Mouse (Mus musculus): Measurements from ENCODE around the gene Cdkal1. TPM values are rescaled to one million over a fixed set of nuclear protein-coding genes. Genes with fewer than 3 reads are reported as not detected.

The Cdkal1 gene
- polyA plus RNA-seq, 1 experiment = 5.6 TPM

- Histone ChIP-seq H3K27me3 (ENCODE audit: control insufficient read depth, insufficient read depth, insufficient read length) (no peaks in the 10 kb centered on the region), H3ac (ENCODE audit: control insufficient read depth, insufficient read length) (no peak overlapping the region), H3K4me2 (ENCODE audit: low read depth) (no peak overlapping the region), H3K4me3 (no peak overlapping the region), H3K79me2 (ENCODE audit: control insufficient read depth, insufficient read depth) (no peaks in the 10 kb centered on the region), H3K36me3 (ENCODE audit: control insufficient read depth, insufficient read depth) (no peaks in the 10 kb centered on the region)
- TF ChIP-seq POLR2AphosphoS2 (IDR thresholded peaks at IDR 0.05; ENCODE audit: insufficient read length, low read depth) (no peak), TCF12 (IDR thresholded peaks at IDR 0.05; ENCODE audit: insufficient read depth, poor library complexity, severe bottlenecking) (no peak), MYOG (IDR thresholded peaks at IDR 0.05; ENCODE audit: control insufficient read depth in 1 of 3, insufficient read depth in 1 of 3, insufficient read length in 2 of 3, low read depth in 2 of 3) (no peak), TCF3 (IDR thresholded peaks at IDR 0.05; ENCODE audit: insufficient read length, low read depth) (no peak)
Observed at GRCm38 (mm10) chr13:29320421-29320820, 535.1 kb downstream of the Cdkal1 start.

GRCm38 (mm10) chr13:29317703-29318102 is 537.8 kb downstream of the Cdkal1 start:
- Histone ChIP-seq H3K4me2 (ENCODE audit: low read depth) (no peak overlapping the region), H3K79me2 (ENCODE audit: control insufficient read depth, insufficient read depth) (no peaks in the 10 kb centered on the region), H3K27me3 (ENCODE audit: control insufficient read depth, insufficient read depth, insufficient read length) (no peaks in the 10 kb centered on the region), H3K4me3 (no peak overlapping the region), H3ac (ENCODE audit: control insufficient read depth, insufficient read length) (no peak overlapping the region), H3K36me3 (ENCODE audit: control insufficient read depth, insufficient read depth) (no peaks in the 10 kb centered on the region)
- TF ChIP-seq POLR2AphosphoS2 (IDR thresholded peaks at IDR 0.05; ENCODE audit: insufficient read length, low read depth) (no peak), TCF12 (IDR thresholded peaks at IDR 0.05; ENCODE audit: insufficient read depth, poor library complexity, severe bottlenecking) (no peak)

- H3K4me2 ChIP-seq (ENCODE audit: low read depth) = no peak overlapping the region
- no peak overlapping the region for H3ac ChIP-seq (ENCODE audit: control insufficient read depth, insufficient read length)
- no peaks in the 10 kb centered on the region for H3K36me3 ChIP-seq (ENCODE audit: control insufficient read depth, insufficient read depth)
- H3K4me3 ChIP-seq = no peak overlapping the region
- no peak for TF ChIP-seq MYOG (IDR thresholded peaks at IDR 0.05; ENCODE audit: control insufficient read depth in 1 of 3, insufficient read depth in 1 of 3, insufficient read length in 2 of 3, low read depth in 2 of 3)
- TF ChIP-seq POLR2A (IDR thresholded peaks at IDR 0.05; ENCODE audit: insufficient read length, low read depth) = no peak
- TF ChIP-seq SRF (IDR thresholded peaks at IDR 0.05; ENCODE audit: control insufficient read depth, insufficient read length, low read depth) = no peak
- no peak for TF ChIP-seq E2F4 (IDR thresholded peaks at IDR 0.05; ENCODE audit: insufficient read depth)
- TF ChIP-seq CEBPB (IDR thresholded peaks at IDR 0.05; ENCODE audit: insufficient read depth, poor library complexity, severe bottlenecking) = no peak
- no peak for TF ChIP-seq REST (IDR thresholded peaks at IDR 0.05; ENCODE audit: insufficient read depth, insufficient read length)
- TF ChIP-seq USF1 (IDR thresholded peaks at IDR 0.05; ENCODE audit: low read depth) = no peak
- TF ChIP-seq MYOD1 (IDR thresholded peaks at IDR 0.05; ENCODE audit: control insufficient read depth in 1 of 3, insufficient read length in 2 of 3, low read depth in 2 of 3) = no peak
- TF ChIP-seq MAX (IDR thresholded peaks at IDR 0.05; ENCODE audit: low read depth) = no peak
- TF ChIP-seq TCF3 (IDR thresholded peaks at IDR 0.05; ENCODE audit: insufficient read length, low read depth) = no peak
- TF ChIP-seq TCF12 (IDR thresholded peaks at IDR 0.05; ENCODE audit: insufficient read depth, poor library complexity, severe bottlenecking) = no peak
- no peak for TF ChIP-seq POLR2AphosphoS2 (IDR thresholded peaks at IDR 0.05; ENCODE audit: insufficient read length, low read depth)
- H3K79me2 ChIP-seq (ENCODE audit: control insufficient read depth, insufficient read depth) = no peaks in the 10 kb centered on the region
- no peaks in the 10 kb centered on the region for H3K27me3 ChIP-seq (ENCODE audit: control insufficient read depth, insufficient read depth, insufficient read length)
Observed at GRCm38 (mm10) chr13:29316271-29316670, 539.2 kb downstream of the Cdkal1 start.

- no peak overlapping the region for H3K4me3 ChIP-seq
- H3K79me2 ChIP-seq (ENCODE audit: control insufficient read depth, insufficient read depth) = no peaks in the 10 kb centered on the region
- no peak overlapping the region for H3K4me2 ChIP-seq (ENCODE audit: low read depth)
- no peaks in the 10 kb centered on the region for H3K36me3 ChIP-seq (ENCODE audit: control insufficient read depth, insufficient read depth)
- TF ChIP-seq POLR2AphosphoS2 (IDR thresholded peaks at IDR 0.05; ENCODE audit: insufficient read length, low read depth) (no peak), SRF (IDR thresholded peaks at IDR 0.05; ENCODE audit: control insufficient read depth, insufficient read length, low read depth) (no peak), TCF12 (IDR thresholded peaks at IDR 0.05; ENCODE audit: insufficient read depth, poor library complexity, severe bottlenecking) (no peak), E2F4 (IDR thresholded peaks at IDR 0.05; ENCODE audit: insufficient read depth) (no peak), MAX (IDR thresholded peaks at IDR 0.05; ENCODE audit: low read depth) (no peak), POLR2A (IDR thresholded peaks at IDR 0.05; ENCODE audit: insufficient read length, low read depth) (no peak), MYOD1 (IDR thresholded peaks at IDR 0.05; ENCODE audit: control insufficient read depth in 1 of 3, insufficient read length in 2 of 3, low read depth in 2 of 3) (no peak), REST (IDR thresholded peaks at IDR 0.05; ENCODE audit: insufficient read depth, insufficient read length) (no peak), TCF3 (IDR thresholded peaks at IDR 0.05; ENCODE audit: insufficient read length, low read depth) (no peak), MYOG (IDR thresholded peaks at IDR 0.05; ENCODE audit: control insufficient read depth in 1 of 3, insufficient read depth in 1 of 3, insufficient read length in 2 of 3, low read depth in 2 of 3) (no peak), CEBPB (IDR thresholded peaks at IDR 0.05; ENCODE audit: insufficient read depth, poor library complexity, severe bottlenecking) (no peak), USF1 (IDR thresholded peaks at IDR 0.05; ENCODE audit: low read depth) (no peak)
- H3K27me3 ChIP-seq (ENCODE audit: control insufficient read depth, insufficient read depth, insufficient read length) = no peaks in the 10 kb centered on the region
- H3ac ChIP-seq (ENCODE audit: control insufficient read depth, insufficient read length) = no peak overlapping the region
Observed at GRCm38 (mm10) chr13:29312026-29312425, 543.4 kb downstream of the Cdkal1 start.

- Histone ChIP-seq H3K4me2 (ENCODE audit: low read depth) (no peak overlapping the region), H3K4me3 (no peak overlapping the region), H3K36me3 (ENCODE audit: control insufficient read depth, insufficient read depth) (no peaks in the 10 kb centered on the region)
Observed at GRCm38 (mm10) chr13:29307420-29307819, 548.1 kb downstream of the Cdkal1 start.

More at GRCm38 (mm10) chr13:29307420-29307819, 548.1 kb downstream of the Cdkal1 start:
- no peaks in the 10 kb centered on the region for H3K79me2 ChIP-seq (ENCODE audit: control insufficient read depth, insufficient read depth)
- TF ChIP-seq MAX (IDR thresholded peaks at IDR 0.05; ENCODE audit: low read depth) (no peak), CEBPB (IDR thresholded peaks at IDR 0.05; ENCODE audit: insufficient read depth, poor library complexity, severe bottlenecking) (no peak), MYOD1 (IDR thresholded peaks at IDR 0.05; ENCODE audit: control insufficient read depth in 1 of 3, insufficient read length in 2 of 3, low read depth in 2 of 3) (no peak), E2F4 (IDR thresholded peaks at IDR 0.05; ENCODE audit: insufficient read depth) (no peak), TCF3 (IDR thresholded peaks at IDR 0.05; ENCODE audit: insufficient read length, low read depth) (no peak), POLR2AphosphoS2 (IDR thresholded peaks at IDR 0.05; ENCODE audit: insufficient read length, low read depth) (no peak), POLR2A (IDR thresholded peaks at IDR 0.05; ENCODE audit: insufficient read length, low read depth) (no peak), REST (IDR thresholded peaks at IDR 0.05; ENCODE audit: insufficient read depth, insufficient read length) (no peak), SRF (IDR thresholded peaks at IDR 0.05; ENCODE audit: control insufficient read depth, insufficient read length, low read depth) (no peak), TCF12 (IDR thresholded peaks at IDR 0.05; ENCODE audit: insufficient read depth, poor library complexity, severe bottlenecking) (no peak), MYOG (IDR thresholded peaks at IDR 0.05; ENCODE audit: control insufficient read depth in 1 of 3, insufficient read depth in 1 of 3, insufficient read length in 2 of 3, low read depth in 2 of 3) (no peak), USF1 (IDR thresholded peaks at IDR 0.05; ENCODE audit: low read depth) (no peak)
- no peak overlapping the region for H3ac ChIP-seq (ENCODE audit: control insufficient read depth, insufficient read length)
- no peaks in the 10 kb centered on the region for H3K27me3 ChIP-seq (ENCODE audit: control insufficient read depth, insufficient read depth, insufficient read length)

All from myocyte (in vitro differentiated cells).